Mouse (Mus musculus) lung, adult 2 months (tissue): ENCODE measurements around the gene Tcf7. TPM values are rescaled to one million over a fixed set of nuclear protein-coding genes. Genes with fewer than 3 reads are reported as not detected.

Experiments
- DNase-seq: peaks from one replicate; pipeline ENCODE4 v3.0.0; 2022
- H3K4me1 ChIP-seq: fragments of 200-500 bp; 2 replicates; pipeline ENCODE4 v1.6.1; 2011; ENCODE audit warnings: low read length; ENCODE audit not compliant: control insufficient read depth, insufficient read depth
- H3K4me3 ChIP-seq: fragments of 200-500 bp; replicated peaks from 2 replicates; pipeline ENCODE3; 2011; ENCODE audit warnings: low read depth, mild to moderate bottlenecking, control low read depth, low read length; ENCODE audit errors: extremely low read depth
- CTCF ChIP-seq: fragments of 200-500 bp; IDR thresholded peaks from 2 replicates; pipeline ENCODE4 v1.5.1; 2011; ENCODE audit warnings: mild to moderate bottlenecking, low read length, control low read depth; ENCODE audit not compliant: insufficient read depth
- POLR2A ChIP-seq: fragments of 200-500 bp; IDR thresholded peaks from 2 replicates; pipeline ENCODE4 v1.6.1; 2011; ENCODE audit warnings: low read depth, mild to moderate bottlenecking, control low read depth, low read length, borderline replicate concordance; ENCODE audit errors: extremely low read depth
- WGBS: fragments of 180-500 bp; shearing (Covaris S2); methylation state at CpG from one replicate; pipeline ENCODE4 v1.1.7; 2018; 5-methylcytosine and 5-hydroxymethylcytosine counted together
- polyA plus RNA-seq: library from polyadenylated mRNA; depleted of rRNA; stranded (reverse); fragments of >200 nt; gene quantifications from 2 replicates; pipeline ENCODE4 v1.2.3, GENCODE M21; 2012; rRNA removed

Tcf7 gene
- polyA plus RNA-seq, 1 experiment, result 30.2 TPM

GRCm38 (mm10) chr11:52220282-52220681 is 62.5 kb downstream of the Tcf7 start:
- DNase-seq, result peak; percentile 51
- WGBS, result 5% methylated on average over 4 of the region's 4 CpGs
- Histone ChIP-seq H3K4me1 (no peaks in the 10 kb centered on the region), H3K4me3 (no peak overlapping the region)
- TF ChIP-seq POLR2A (no peak), CTCF (peak; percentile 78)

- no peak for DNase-seq
- Histone ChIP-seq H3K4me3 (no peak within 1 kb of the TSS), H3K4me1 (no peaks in the 10 kb centered on the region)
- no peak for TF ChIP-seq CTCF
- no peak for TF ChIP-seq POLR2A
Observed at GRCm38 (mm10) chr11:52213887-52214286, 68.9 kb downstream of the Tcf7 start, which contains the start of gene Olfr1371. TSS of gene Olfr1371 (minus strand) at chr11:52213987.

Other genes with a start within 250 kb of the Tcf7 start
- 18.3 and 32.4 TPM in 2 replicates for gene Ppp2ca, start 184.3 kb downstream of the Tcf7 start, polyA plus RNA-seq
- gene Olfr1373, start 137.5 kb downstream of the Tcf7 start, polyA plus RNA-seq, result not detected in 2 replicates
- gene Olfr1371, start 69.0 kb downstream of the Tcf7 start, polyA plus RNA-seq, result not detected in 2 replicates
- 13.0 and 25.8 TPM in 2 replicates for gene Skp1a, start 51.0 kb downstream of the Tcf7 start, polyA plus RNA-seq
- 34.1 and 65.1 TPM in 2 replicates for gene Vdac1, start 77.8 kb upstream of the Tcf7 start, polyA plus RNA-seq
- gene 9530068E07Rik, start 113.4 kb upstream of the Tcf7 start, polyA plus RNA-seq, result 160 and 194 TPM in 2 replicates